Mouse (Mus musculus) neural tube, embryonic 11.5 days (tissue): ENCODE data around the gene Nod2. TPM values are rescaled to one million over a fixed set of nuclear protein-coding genes. Genes with fewer than 3 reads are reported as not detected.
A peak's percentile ranks its signal among the peaks of the same experiment; 100 is the strongest.

Experiments used
- ATAC-seq: fragments of 200-750 bp; cut with Nextera tagmentation; 2 replicates; pipeline ENCODE4 v1.8.0; 2017; ENCODE audit warnings: moderate number of reproducible peaks, mild to moderate bottlenecking, moderate TSS enrichment, moderate library complexity; ENCODE audit not compliant: insufficient read depth, low FRiP score, low TSS enrichment
- DNase-seq: peaks from one replicate; pipeline ENCODE4 v3.0.0-alpha.2; 2015; ENCODE audit warnings: low spot score
- H3K27ac ChIP-seq: fragments of 300-500 bp; sonication (generic); 2 replicates; pipeline ENCODE4 v1.5.1; 2014; ENCODE audit warnings: low read depth, mild to moderate bottlenecking, low read length
- H3K27me3 ChIP-seq: fragments of 300-500 bp; sonication (generic); 2 replicates; pipeline ENCODE4 v1.6.1; 2014; ENCODE audit warnings: mild to moderate bottlenecking, low read length, mixed read lengths; ENCODE audit not compliant: control insufficient read depth, insufficient read depth
- H3K36me3 ChIP-seq: fragments of 300-500 bp; sonication (generic); 2 replicates; pipeline ENCODE4 v1.6.1; 2014; ENCODE audit warnings: mild to moderate bottlenecking, low read length, moderate library complexity, mixed read lengths; ENCODE audit not compliant: control insufficient read depth, insufficient read depth
- H3K4me1 ChIP-seq: fragments of 300-500 bp; sonication (generic); 2 replicates; pipeline ENCODE4 v1.6.1; 2014; ENCODE audit warnings: low read length, mixed read lengths; ENCODE audit not compliant: control insufficient read depth, insufficient read depth
- H3K4me2 ChIP-seq: fragments of 300-500 bp; sonication (generic); 2 replicates; pipeline ENCODE4 v1.6.1; 2014; ENCODE audit warnings: low read depth, mild to moderate bottlenecking, moderate library complexity
- H3K4me3 ChIP-seq: fragments of 300-500 bp; sonication (generic); 2 replicates; pipeline ENCODE4 v1.5.1; 2014; ENCODE audit warnings: low read depth, low read length
- H3K9ac ChIP-seq: fragments of 300-500 bp; sonication (generic); 2 replicates; pipeline ENCODE4 v1.6.1; 2014; ENCODE audit warnings: mild to moderate bottlenecking, low read length
- H3K9me3 ChIP-seq: fragments of 300-500 bp; sonication (generic); 2 replicates; pipeline ENCODE4 v1.6.1; 2016; ENCODE audit warnings: low read length; ENCODE audit not compliant: control insufficient read depth
- WGBS: fragments of 180-500 bp; shearing (Covaris S2); extraction: QIAGEN DNeasy Blood & Tissue Kit; methylation state at CpG from one replicate; pipeline ENCODE4 v1.1.7; 2014; 5-methylcytosine and 5-hydroxymethylcytosine counted together
- polyA plus RNA-seq: library from polyadenylated mRNA; unstranded; fragments of >200 nt; fragmentation: Nextera tagmentation; extraction: Ambion mirVana; gene quantifications from 2 replicates; pipeline ENCODE4 v1.2.1, GENCODE M21; 2014

The Nod2 gene
- polyA plus RNA-seq, 1 experiment from 2014 or later: 0.08 TPM

GRCm38 (mm10) chr8:88627265-88627991, 19.7 kb upstream of the Nod2 start:
- peak overlapping the region; percentile 87 for H3K9ac ChIP-seq
- H3K27ac ChIP-seq: 0 out of 2 replicates have a peak overlapping the region, but pooled peaks have one; percentile 27
- peaks cover 6% of the 10 kb centered on the region; the same call in 1 of the 2 replicates for H3K27me3 ChIP-seq
- DNase-seq (peak; percentile 92), ATAC-seq (peak; percentile 68)
- WGBS: under 1% methylated on average over 103 of the region's 105 CpGs
- peaks cover 5% of the 10 kb centered on the region; the same call in 1 of the 2 replicates for H3K4me1 ChIP-seq
- peak overlapping the region; percentile 51 for H3K4me3 ChIP-seq
- no peaks in the 10 kb centered on the region for H3K36me3 ChIP-seq
- no peaks in the 10 kb centered on the region for H3K9me3 ChIP-seq
- peak overlapping the region; percentile 95 for H3K4me2 ChIP-seq

DNA sequence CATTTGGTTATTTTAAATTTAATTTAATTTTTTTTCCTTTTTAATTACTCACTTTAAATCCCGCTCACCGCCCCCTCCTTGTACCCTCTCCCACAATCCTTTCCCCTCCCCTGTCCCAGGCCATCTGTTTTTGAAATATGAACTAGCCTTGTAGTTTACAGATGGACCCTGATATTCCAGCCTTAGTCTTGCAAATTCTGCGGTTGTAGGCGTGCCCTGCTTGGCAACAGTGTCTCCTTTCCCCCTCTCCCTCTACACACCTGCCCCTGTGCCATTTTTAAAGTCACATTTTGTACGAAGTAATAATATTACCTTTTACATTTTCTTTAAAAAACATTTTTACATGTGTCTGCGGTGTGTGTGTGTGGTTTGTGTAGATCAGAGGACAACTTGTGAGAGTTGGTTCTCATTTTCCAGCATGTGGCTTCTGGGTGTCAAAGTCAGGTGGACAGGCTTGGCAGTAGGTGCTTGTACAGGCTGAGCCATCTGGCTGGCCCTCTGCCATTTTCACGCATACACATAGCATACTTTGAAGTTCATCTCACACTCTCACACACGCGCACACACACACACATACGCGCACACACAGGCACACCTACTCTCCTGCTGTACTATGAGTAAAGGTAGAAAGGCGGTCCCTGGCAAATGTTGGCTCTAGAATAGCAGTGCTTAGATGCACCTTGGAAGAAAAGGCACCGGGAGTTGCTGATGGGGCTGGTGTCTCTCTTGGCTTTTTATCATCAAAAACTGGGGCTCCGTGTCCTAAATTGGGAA, 18.9 kb upstream of the Nod2 start:
- peaks cover 5% of the 10 kb centered on the region; the same call in 1 of the 2 replicates for H3K4me1 ChIP-seq
- ATAC-seq (peak; percentile 33; the same call in 1 of the 2 replicates), DNase-seq (no peak)
- H3K4me2 ChIP-seq: peak overlapping the region; percentile 95
- H3K4me3 ChIP-seq: peak overlapping the region; percentile 51
- H3K9ac ChIP-seq: peak overlapping the region; percentile 87
- no peaks in the 10 kb centered on the region for H3K36me3 ChIP-seq
- peaks cover 6% of the 10 kb centered on the region; the same call in 1 of the 2 replicates for H3K27me3 ChIP-seq
- H3K9me3 ChIP-seq: no peaks in the 10 kb centered on the region
- H3K27ac ChIP-seq: no peak overlapping the region
- 60% methylated on average over 14 of the region's 14 CpGs for WGBS

DNA sequence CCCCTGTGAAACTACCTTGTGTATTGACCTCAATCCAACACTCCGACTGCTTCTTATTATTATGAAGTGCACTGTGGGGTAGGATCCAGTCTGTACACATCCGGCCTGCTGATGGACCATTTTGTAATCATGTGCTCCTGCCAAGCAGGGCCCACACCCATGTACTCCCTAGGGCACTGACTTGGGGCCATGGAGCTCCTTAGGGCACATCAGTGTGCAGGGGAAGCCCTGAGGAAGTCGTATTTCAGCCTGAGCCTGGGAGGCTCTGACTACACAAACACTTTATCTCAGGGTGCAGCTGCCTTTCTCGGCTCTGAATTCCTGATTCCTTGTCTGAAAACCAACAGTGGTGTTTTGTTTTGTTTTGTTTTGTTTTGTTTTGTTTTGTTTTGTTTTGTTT, 16.9 kb upstream of the Nod2 start:
- ATAC-seq (no peak), DNase-seq (no peak)
- H3K4me2 ChIP-seq: no peak overlapping the region
- whole genome bisulfite sequencing: 69% methylated on average over 4 of the region's 4 CpGs
- no peak overlapping the region for H3K4me3 ChIP-seq
- H3K36me3 ChIP-seq: no peaks in the 10 kb centered on the region
- peaks cover 5% of the 10 kb centered on the region; the same call in 1 of the 2 replicates for H3K4me1 ChIP-seq
- H3K27ac ChIP-seq: no peak overlapping the region
- peaks cover 6% of the 10 kb centered on the region; the same call in 1 of the 2 replicates for H3K27me3 ChIP-seq
- no peaks in the 10 kb centered on the region for H3K9me3 ChIP-seq
- no peak overlapping the region for H3K9ac ChIP-seq

DNA sequence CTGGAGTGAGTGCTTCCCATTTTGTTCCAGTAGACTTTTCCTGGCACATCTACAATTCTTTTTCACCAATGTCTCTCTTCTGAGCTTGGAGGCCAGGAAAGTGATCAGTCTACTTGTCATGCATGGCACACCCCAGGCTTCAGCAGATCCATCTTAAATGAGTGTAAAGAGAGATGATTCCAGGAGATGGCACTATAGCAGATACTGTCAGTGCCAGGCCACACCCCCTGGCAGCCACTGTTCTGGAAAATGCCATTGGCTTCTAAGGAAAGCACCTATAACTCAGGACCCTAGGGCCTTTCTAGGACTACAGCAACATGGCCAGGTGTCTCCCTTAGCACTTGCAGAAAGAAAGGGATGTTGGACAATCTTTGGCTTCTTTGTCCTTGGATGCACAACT, 16.0 kb upstream of the Nod2 start:
- Histone ChIP-seq H3K4me3 (no peak overlapping the region), H3K9me3 (no peaks in the 10 kb centered on the region), H3K4me2 (no peak overlapping the region), H3K36me3 (no peaks in the 10 kb centered on the region), H3K4me1 (peaks cover 5% of the 10 kb centered on the region; the same call in 1 of the 2 replicates), H3K27ac (no peak overlapping the region), H3K9ac (no peak overlapping the region), H3K27me3 (peaks cover 4% of the 10 kb centered on the region; the same call in 1 of the 2 replicates)
- DNase-seq (no peak), ATAC-seq (no peak)

- 85% methylated on average over 7 of the region's 7 CpGs for WGBS
- Histone ChIP-seq H3K27ac (no peak overlapping the region), H3K36me3 (no peaks in the 10 kb centered on the region), H3K27me3 (no peaks in the 10 kb centered on the region), H3K9me3 (no peaks in the 10 kb centered on the region), H3K4me1 (no peaks in the 10 kb centered on the region), H3K9ac (no peak overlapping the region), H3K4me2 (no peak overlapping the region), H3K4me3 (no peak overlapping the region)
- DNase-seq (no peak), ATAC-seq (no peak)
Observed at GRCm38 (mm10) chr8:88633343-88633765, 13.8 kb upstream of the Nod2 start.

GRCm38 (mm10) chr8:88635474-88636397, 11.4 kb upstream of the Nod2 start, which contains the start of gene Snx20:
Gene Snx20, minus strand, starts transcription at chr8:88636128.
- H3K4me2 ChIP-seq: no peak within 1 kb of the TSS
- no peak within 1 kb of the TSS for H3K9ac ChIP-seq
- H3K4me3 ChIP-seq: no peak within 1 kb of the TSS
- no peak within 1 kb of the TSS for H3K27ac ChIP-seq
- H3K9me3 ChIP-seq: no peaks in the 10 kb centered on the region
- H3K27me3 ChIP-seq: no peaks in the 10 kb centered on the region
- no peak for DNase-seq
- no peaks in the 10 kb centered on the region for H3K4me1 ChIP-seq
- no peak for ATAC-seq
- 85% methylated on average over 14 of the region's 14 CpGs for WGBS
- no peaks in the 10 kb centered on the region for H3K36me3 ChIP-seq

GRCm38 (mm10) chr8:88637092-88638000, 9.8 kb upstream of the Nod2 start:
- Histone ChIP-seq H3K4me3 (no peak overlapping the region), H3K4me2 (no peak overlapping the region), H3K36me3 (no peaks in the 10 kb centered on the region), H3K4me1 (no peaks in the 10 kb centered on the region), H3K27ac (no peak overlapping the region), H3K9ac (no peak overlapping the region), H3K9me3 (no peaks in the 10 kb centered on the region), H3K27me3 (no peaks in the 10 kb centered on the region)
- no peak for DNase-seq
- ATAC-seq: no peak
- WGBS: 83% methylated on average over 9 of the region's 9 CpGs
